Mouse (Mus musculus) lung, adult 2 months (tissue): Measurements from ENCODE around the gene Efna2. TPM values are rescaled to one million over a fixed set of nuclear protein-coding genes. Genes with fewer than 3 reads are reported as not detected.

ENCODE experiments used
- DNase-seq: peaks from one replicate; pipeline ENCODE4 v3.0.0; 2022
- H3K4me1 ChIP-seq: fragments of 200-500 bp; 2 replicates; pipeline ENCODE4 v1.6.1; 2011; ENCODE audit warnings: low read length; ENCODE audit not compliant: control insufficient read depth, insufficient read depth
- H3K4me3 ChIP-seq: fragments of 200-500 bp; replicated peaks from 2 replicates; pipeline ENCODE3; 2011; ENCODE audit warnings: low read depth, mild to moderate bottlenecking, control low read depth, low read length; ENCODE audit errors: extremely low read depth
- CTCF ChIP-seq: fragments of 200-500 bp; IDR thresholded peaks from 2 replicates; pipeline ENCODE4 v1.5.1; 2011; ENCODE audit warnings: mild to moderate bottlenecking, low read length, control low read depth; ENCODE audit not compliant: insufficient read depth
- POLR2A ChIP-seq: fragments of 200-500 bp; IDR thresholded peaks from 2 replicates; pipeline ENCODE4 v1.6.1; 2011; ENCODE audit warnings: low read depth, mild to moderate bottlenecking, control low read depth, low read length, borderline replicate concordance; ENCODE audit errors: extremely low read depth
- WGBS: fragments of 180-500 bp; shearing (Covaris S2); methylation state at CpG from one replicate; pipeline ENCODE4 v1.1.7; 2018; 5-methylcytosine and 5-hydroxymethylcytosine counted together
- polyA plus RNA-seq: library from polyadenylated mRNA; depleted of rRNA; stranded (reverse); fragments of >200 nt; gene quantifications from 2 replicates; pipeline ENCODE4 v1.2.3, GENCODE M21; 2012

Gene Efna2
- polyA plus RNA-seq, 1 experiment = 3.6 TPM

GRCm38 (mm10) chr10:80141786-80142529, 37.3 kb upstream of the Efna2 start:
- Histone ChIP-seq H3K4me3 (peak overlapping the region; percentile 76), H3K4me1 (peaks cover 14% of the 10 kb centered on the region)
- 1% methylated on average over 43 of the region's 43 CpGs for WGBS
- TF ChIP-seq CTCF (no peak), POLR2A (peak; percentile 91; the same call in 1 of the 2 replicates)
- DNase-seq = peak; percentile 88

- no peak for DNase-seq
- TF ChIP-seq POLR2A (no peak), CTCF (no peak)
- Histone ChIP-seq H3K4me1 (peaks cover 15% of the 10 kb centered on the region), H3K4me3 (peak overlapping the region; percentile 76)
- WGBS = 1% methylated on average over 15 of the region's 15 CpGs
Observed at GRCm38 (mm10) chr10:80142530-80142925, 36.8 kb upstream of the Efna2 start.

GRCm38 (mm10) chr10:80143664-80144063, 35.6 kb upstream of the Efna2 start:
- 90% methylated on average over 7 of the region's 7 CpGs for WGBS
- no peak for DNase-seq
- peaks cover 13% of the 10 kb centered on the region for H3K4me1 ChIP-seq
- H3K4me3 ChIP-seq = no peak overlapping the region
- TF ChIP-seq CTCF (no peak), POLR2A (no peak)

- peaks cover 13% of the 10 kb centered on the region for H3K4me1 ChIP-seq
- DNase-seq = no peak
- no peak overlapping the region for H3K4me3 ChIP-seq
- 87% methylated on average over 12 of the region's 12 CpGs for WGBS
- TF ChIP-seq CTCF (no peak), POLR2A (no peak)
Observed at GRCm38 (mm10) chr10:80144159-80144558, 35.1 kb upstream of the Efna2 start.

GRCm38 (mm10) chr10:80144864-80145838, 34.1 kb upstream of the Efna2 start:
- peak; percentile 80 for DNase-seq
- no peak overlapping the region for H3K4me3 ChIP-seq
- 70% methylated on average over 20 of the region's 20 CpGs for WGBS
- H3K4me1 ChIP-seq = peaks cover 13% of the 10 kb centered on the region
- TF ChIP-seq CTCF = peak; percentile 91
- TF ChIP-seq POLR2A = peak; percentile 21; the same call in 1 of the 2 replicates

GRCm38 (mm10) chr10:80145896-80146295, 33.4 kb upstream of the Efna2 start:
- Histone ChIP-seq H3K4me1 (peaks cover 13% of the 10 kb centered on the region), H3K4me3 (no peak overlapping the region)
- DNase-seq = peak; percentile 66
- 58% methylated on average over 6 of the region's 6 CpGs for WGBS
- TF ChIP-seq POLR2A = no peak
- no peak for TF ChIP-seq CTCF

- no peak for TF ChIP-seq CTCF
- no peak for TF ChIP-seq POLR2A
- peaks cover 13% of the 10 kb centered on the region for H3K4me1 ChIP-seq
- whole genome bisulfite sequencing = 52% methylated on average over 4 of the region's 4 CpGs
- no peak overlapping the region for H3K4me3 ChIP-seq
- DNase-seq = no peak
Observed at GRCm38 (mm10) chr10:80146568-80147011, 32.7 kb upstream of the Efna2 start.

- TF ChIP-seq CTCF (no peak), POLR2A (0 out of 2 replicates have a peak, but pooled peaks have one; percentile 3)
- Histone ChIP-seq H3K4me3 (peak overlapping the region; percentile 15), H3K4me1 (peaks cover 15% of the 10 kb centered on the region)
- 50% methylated on average over 5 of the region's 5 CpGs for WGBS
- no peak for DNase-seq
Observed at GRCm38 (mm10) chr10:80147146-80147718, 32.0 kb upstream of the Efna2 start.

GRCm38 (mm10) chr10:80147719-80148601, 31.3 kb upstream of the Efna2 start, which contains the start of gene Midn:
TSS of gene Midn (plus strand) at chr10:80148272.
- TF ChIP-seq POLR2A (peak; percentile 99), CTCF (0 out of 2 replicates have a peak, but pooled peaks have one; percentile 1)
- peak; percentile 88 for DNase-seq
- WGBS = under 1% methylated on average over 41 of the region's 42 CpGs
- Histone ChIP-seq H3K4me1 (peaks cover 20% of the 10 kb centered on the region), H3K4me3 (peak within 1 kb of the TSS; percentile 90)
